Mouse (Mus musculus): ENCODE results near the gene Itgb3. TPM values are rescaled to one million over a fixed set of nuclear protein-coding genes. Genes with fewer than 3 reads are reported as not detected.

The Itgb3 gene
- polyA plus RNA-seq, 3 experiments from 2014 or later, result 6.4 to 17.5 (median 11.8) TPM

- peak; percentile 65 for ATAC-seq
Measured at GRCm38 (mm10) chr11:104582630-104583364, 25.0 kb upstream of the Itgb3 start.

- ATAC-seq, result no peak
Measured at GRCm38 (mm10) chr11:104585495-104585894, 22.3 kb upstream of the Itgb3 start.

- ATAC-seq, result no peak
Measured at GRCm38 (mm10) chr11:104587904-104588303, 19.9 kb upstream of the Itgb3 start.

- no peak for ATAC-seq
Measured at GRCm38 (mm10) chr11:104588513-104588912, 19.3 kb upstream of the Itgb3 start.

GRCm38 (mm10) chr11:104589570-104589969, 18.2 kb upstream of the Itgb3 start:
- no peak for ATAC-seq

GRCm38 (mm10) chr11:104590148-104590547, 17.7 kb upstream of the Itgb3 start:
- peak; percentile 85 for ATAC-seq

GRCm38 (mm10) chr11:104592066-104592835, 15.5 kb upstream of the Itgb3 start:
- no peak for ATAC-seq

- ATAC-seq, result no peak
Measured at GRCm38 (mm10) chr11:104596365-104596764, 11.4 kb upstream of the Itgb3 start.

GRCm38 (mm10) chr11:104599265-104599945, 8.4 kb upstream of the Itgb3 start:
- no peak for ATAC-seq

GRCm38 (mm10) chr11:104600675-104601074, 7.1 kb upstream of the Itgb3 start:
- ATAC-seq, result no peak

- no peak for ATAC-seq
Measured at GRCm38 (mm10) chr11:104604192-104604591, 3.6 kb upstream of the Itgb3 start.

- no peak for ATAC-seq
Measured at GRCm38 (mm10) chr11:104608249-104608920, 585 bp downstream of the Itgb3 start.

GRCm38 (mm10) chr11:104609033-104609684, 1.4 kb downstream of the Itgb3 start:
- peak; percentile 23 for ATAC-seq

- peak; percentile 40 for ATAC-seq
Measured at GRCm38 (mm10) chr11:104609733-104610132, 1.9 kb downstream of the Itgb3 start.

GRCm38 (mm10) chr11:104611579-104612151, 3.9 kb downstream of the Itgb3 start:
- no peak for ATAC-seq

- ATAC-seq, result no peak
Measured at GRCm38 (mm10) chr11:104613551-104613950, 5.8 kb downstream of the Itgb3 start.

GRCm38 (mm10) chr11:104614130-104614529, 6.3 kb downstream of the Itgb3 start:
- ATAC-seq, result peak; percentile 46

- no peak for ATAC-seq
Measured at GRCm38 (mm10) chr11:104616182-104616581, 8.4 kb downstream of the Itgb3 start.

GRCm38 (mm10) chr11:104618638-104619076, 10.9 kb downstream of the Itgb3 start:
- no peak for ATAC-seq

GRCm38 (mm10) chr11:104619084-104620022, 11.6 kb downstream of the Itgb3 start:
- ATAC-seq, result no peak

Data from inflammation-experienced regulatory T-cells, adult 6 months (primary cell).